Mouse (Mus musculus): Measurements from ENCODE around the gene Gm13539. TPM values are rescaled to one million over a fixed set of nuclear protein-coding genes. Genes with fewer than 3 reads are reported as not detected.

Gm13539 gene
- polyA plus RNA-seq, 1 experiment: not detected

GRCm38 (mm10) chr2:25830786-25831185 lies 48.7 kb downstream of the Gm13539 start:
- WGBS: 17% methylated on average over 3 of the region's 3 CpGs
- no peak for TF ChIP-seq POLR2A (IDR thresholded peaks at IDR 0.05; ENCODE audit: borderline replicate concordance, insufficient read depth, low read length)
- no peak for TF ChIP-seq CTCF (IDR thresholded peaks at IDR 0.05; ENCODE audit: borderline replicate concordance, insufficient read depth, low read depth, low read length)
- no peak for DNase-seq
- H3K4me1 ChIP-seq (ENCODE audit: control insufficient read depth, insufficient read depth, low read length): no peaks in the 10 kb centered on the region
- H3K27me3 ChIP-seq (ENCODE audit: control insufficient read depth, insufficient read depth, low read length): no peaks in the 10 kb centered on the region
- no peak overlapping the region for H3K4me3 ChIP-seq (replicated peaks; ENCODE audit: insufficient read depth, low read depth, low read length)
- no peak overlapping the region for H3K27ac ChIP-seq (ENCODE audit: insufficient read depth, low read length)

- peak; percentile 97 for TF ChIP-seq CTCF (IDR thresholded peaks at IDR 0.05; ENCODE audit: borderline replicate concordance, insufficient read depth, low read depth, low read length)
- no peak for TF ChIP-seq POLR2A (IDR thresholded peaks at IDR 0.05; ENCODE audit: borderline replicate concordance, insufficient read depth, low read length)
- Histone ChIP-seq H3K27me3 (ENCODE audit: control insufficient read depth, insufficient read depth, low read length) (no peaks in the 10 kb centered on the region), H3K4me3 (replicated peaks; ENCODE audit: insufficient read depth, low read depth, low read length) (no peak overlapping the region), H3K4me1 (ENCODE audit: control insufficient read depth, insufficient read depth, low read length) (no peaks in the 10 kb centered on the region), H3K27ac (ENCODE audit: insufficient read depth, low read length) (no peak overlapping the region)
- 41% methylated on average over 5 of the region's 5 CpGs for WGBS
- peak; percentile 79 to 87 for DNase-seq
Measured at GRCm38 (mm10) chr2:25836291-25836690, 54.2 kb downstream of the Gm13539 start.

Other genes starting within 250 kb of the Gm13539 start
- gene Traf2, start 235.3 kb upstream of the Gm13539 start, polyA plus RNA-seq (2012; rRNA removed): 12.3 and 12.5 TPM in 2 replicates
- 345 and 350 TPM in 2 replicates for gene Edf1, start 224.4 kb upstream of the Gm13539 start, polyA plus RNA-seq (2012; rRNA removed)
- gene Mamdc4, start 207.4 kb upstream of the Gm13539 start, polyA plus RNA-seq (2012; rRNA removed): 3.0 and 4.4 TPM in 2 replicates
- gene Phpt1, start 207.0 kb upstream of the Gm13539 start, polyA plus RNA-seq (2012; rRNA removed): 176 and 186 TPM in 2 replicates
- gene Ajm1, start 200.5 kb upstream of the Gm13539 start, polyA plus RNA-seq (2012; rRNA removed): 257 and 312 TPM in 2 replicates
- gene Rabl6, start 173.7 kb upstream of the Gm13539 start, polyA plus RNA-seq (2012; rRNA removed): 161 and 172 TPM in 2 replicates
- gene Ccdc183, start 164.6 kb upstream of the Gm13539 start, polyA plus RNA-seq (2012; rRNA removed): 0.05 TPM in 1 of 2 replicates, not detected in the other
- 79.7 and 85.7 TPM in 2 replicates for gene Tmem141, start 160.3 kb upstream of the Gm13539 start, polyA plus RNA-seq (2012; rRNA removed)
- 0.31 and 0.35 TPM in 2 replicates for gene Fcna, start 154.2 kb upstream of the Gm13539 start, polyA plus RNA-seq (2012; rRNA removed)
- not detected in 2 replicates for gene Lcn8, start 129.1 kb upstream of the Gm13539 start, polyA plus RNA-seq (2012; rRNA removed)
- gene Lcn5, start 124.3 kb upstream of the Gm13539 start, polyA plus RNA-seq (2012; rRNA removed): not detected in 2 replicates
- gene Lcn6, start 105.5 kb upstream of the Gm13539 start, polyA plus RNA-seq (2012; rRNA removed): not detected in 2 replicates
- not detected in 2 replicates for gene Lcn10, start 99.5 kb upstream of the Gm13539 start, polyA plus RNA-seq (2012; rRNA removed)
- gene Obp2a, start 82.2 kb upstream of the Gm13539 start, polyA plus RNA-seq (2012; rRNA removed): not detected in 2 replicates
- gene Bmyc, start 75.5 kb upstream of the Gm13539 start, polyA plus RNA-seq (2012; rRNA removed): 99.5 and 101 TPM in 2 replicates
- gene Obp2b, start 45.2 kb upstream of the Gm13539 start, polyA plus RNA-seq (2012; rRNA removed): not detected in 2 replicates
- not detected in 2 replicates for gene Lcn3, start 16.7 kb upstream of the Gm13539 start, polyA plus RNA-seq (2012; rRNA removed)
- gene Lcn11, start 5.2 kb upstream of the Gm13539 start, polyA plus RNA-seq (2012; rRNA removed): not detected in 2 replicates
- not detected in 2 replicates for gene Glt6d1, start 33.6 kb downstream of the Gm13539 start, polyA plus RNA-seq (2012; rRNA removed)
- gene Lcn9, start 40.9 kb downstream of the Gm13539 start, polyA plus RNA-seq (2012; rRNA removed): 0.13 TPM in 1 of 2 replicates, not detected in the other
- 0.08 TPM in 1 of 2 replicates, not detected in the other for gene Sohlh1, start 65.0 kb downstream of the Gm13539 start, polyA plus RNA-seq (2012; rRNA removed)
- 409 and 456 TPM in 2 replicates for gene Kcnt1, start 81.5 kb downstream of the Gm13539 start, polyA plus RNA-seq (2012; rRNA removed)
- gene Camsap1, start 201.0 kb downstream of the Gm13539 start, polyA plus RNA-seq (2012; rRNA removed): 35.7 and 39.7 TPM in 2 replicates
- 92.2 and 101 TPM in 2 replicates for gene Ubac1, start 239.5 kb downstream of the Gm13539 start, polyA plus RNA-seq (2012; rRNA removed)